Mouse (Mus musculus): Measurements from ENCODE around the gene Kel.

GRCm38 (mm10) chr6:41701245-41701644 is 2.9 kb downstream of the Kel start:
- TF ChIP-seq POLR2A (IDR thresholded peaks at IDR 0.05; ENCODE audit: low read depth, low read length) (no peak), CTCF (IDR thresholded peaks at IDR 0.05; ENCODE audit: borderline replicate concordance, insufficient read depth, low read length) (no peak)
